Mouse (Mus musculus) small intestine, adult 2 months (tissue): ENCODE data around the gene Col4a2. TPM values are rescaled to one million over a fixed set of nuclear protein-coding genes. Genes with fewer than 3 reads are reported as not detected.

Experiments
- H3K27ac ChIP-seq: fragments of 200-500 bp; 2 replicates; pipeline ENCODE4 v1.5.1; 2012; ENCODE audit warnings: low read depth, low read length, control low read depth, inconsistent platforms; ENCODE audit not compliant: insufficient read depth
- H3K27me3 ChIP-seq: fragments of 200-500 bp; 2 replicates; pipeline ENCODE4 v1.6.1; 2012; ENCODE audit warnings: mild to moderate bottlenecking, moderate library complexity, low read length, inconsistent platforms; ENCODE audit not compliant: control insufficient read depth, insufficient read depth
- H3K36me3 ChIP-seq: fragments of 200-500 bp; 2 replicates; pipeline ENCODE4 v1.6.1; 2012; ENCODE audit warnings: mild to moderate bottlenecking, low read length, control low read depth, inconsistent platforms; ENCODE audit not compliant: control insufficient read depth, insufficient read depth
- H3K4me1 ChIP-seq: fragments of 200-500 bp; 2 replicates; pipeline ENCODE4 v1.6.1; 2012; ENCODE audit warnings: low read length, inconsistent platforms, mixed read lengths; ENCODE audit not compliant: control insufficient read depth, insufficient read depth, insufficient read length
- H3K4me3 ChIP-seq: fragments of 200-500 bp; 2 replicates; pipeline ENCODE4 v1.5.1; 2012; ENCODE audit warnings: low read depth, mild to moderate bottlenecking, control low read depth, inconsistent platforms, low read length, moderate library complexity
- CTCF ChIP-seq: fragments of 200-500 bp; IDR thresholded peaks from 2 replicates; pipeline ENCODE4 v1.5.1; 2012; ENCODE audit warnings: low read depth, mild to moderate bottlenecking, control low read depth, inconsistent platforms, low read length, moderate library complexity, mixed read lengths; ENCODE audit not compliant: insufficient replicate concordance, insufficient read length; ENCODE audit errors: extremely low read depth
- POLR2A ChIP-seq: fragments of 200-500 bp; IDR thresholded peaks from 2 replicates; pipeline ENCODE4 v1.6.1; 2012; ENCODE audit warnings: low read depth, mild to moderate bottlenecking, control low read depth, inconsistent platforms, low read length, moderate library complexity
- WGBS: fragments of 180-500 bp; shearing (Covaris S2); methylation state at CpG from one replicate; pipeline ENCODE4 v1.1.7; 2018; 5-methylcytosine and 5-hydroxymethylcytosine counted together
- polyA plus RNA-seq: library from polyadenylated mRNA; depleted of rRNA; stranded (reverse); fragments of >200 nt; gene quantifications from 2 replicates; pipeline ENCODE4 v1.2.3, GENCODE M21; 2012

Gene Col4a2
- polyA plus RNA-seq, 1 experiment = 35.6 TPM

GRCm38 (mm10) chr8:11314613-11315012 lies 2.0 kb downstream of the Col4a2 start:
- Histone ChIP-seq H3K27me3 (peaks cover 10% of the 10 kb centered on the region; the same call in 1 of the 2 replicates), H3K36me3 (no peaks in the 10 kb centered on the region), H3K4me1 (no peaks in the 10 kb centered on the region; the same call in 1 of the 2 replicates), H3K27ac (0 out of 2 replicates have a peak overlapping the region, but pooled peaks have one; percentile 22), H3K4me3 (peak overlapping the region; percentile 34)
- TF ChIP-seq CTCF (no peak), POLR2A (no peak)
- WGBS = 77% methylated on average over 8 of the region's 8 CpGs

GRCm38 (mm10) chr8:11315179-11315943 lies 2.8 kb downstream of the Col4a2 start:
- H3K27ac ChIP-seq = no peak overlapping the region
- H3K4me1 ChIP-seq = no peaks in the 10 kb centered on the region; the same call in 1 of the 2 replicates
- WGBS = 73% methylated on average over 16 of the region's 16 CpGs
- H3K36me3 ChIP-seq = no peaks in the 10 kb centered on the region
- no peak for TF ChIP-seq POLR2A
- no peak for TF ChIP-seq CTCF
- no peak overlapping the region for H3K4me3 ChIP-seq
- peaks cover 10% of the 10 kb centered on the region; the same call in 1 of the 2 replicates for H3K27me3 ChIP-seq

- H3K27ac ChIP-seq = no peak overlapping the region
- H3K27me3 ChIP-seq = peaks cover 10% of the 10 kb centered on the region; the same call in 1 of the 2 replicates
- WGBS = 72% methylated on average over 6 of the region's 6 CpGs
Observed at GRCm38 (mm10) chr8:11316118-11316517, 3.5 kb downstream of the Col4a2 start.

GRCm38 (mm10) chr8:11319405-11319804 lies 6.8 kb downstream of the Col4a2 start:
- Histone ChIP-seq H3K36me3 (no peaks in the 10 kb centered on the region), H3K4me1 (no peaks in the 10 kb centered on the region; the same call in 1 of the 2 replicates), H3K27me3 (no peaks in the 10 kb centered on the region), H3K4me3 (no peak overlapping the region), H3K27ac (no peak overlapping the region)
- TF ChIP-seq CTCF = no peak
- no peak for TF ChIP-seq POLR2A
- 82% methylated on average over 11 of the region's 11 CpGs for WGBS

More at GRCm38 (mm10) chr8:11316118-11316517, 3.5 kb downstream of the Col4a2 start:
- TF ChIP-seq CTCF (no peak), POLR2A (no peak)
- Histone ChIP-seq H3K4me1 (no peaks in the 10 kb centered on the region; the same call in 1 of the 2 replicates), H3K36me3 (no peaks in the 10 kb centered on the region), H3K4me3 (no peak overlapping the region)

GRCm38 (mm10) chr8:11321841-11322240 lies 9.2 kb downstream of the Col4a2 start:
- no peak overlapping the region for H3K27ac ChIP-seq
- no peaks in the 10 kb centered on the region; the same call in 1 of the 2 replicates for H3K4me1 ChIP-seq
- H3K27me3 ChIP-seq = no peaks in the 10 kb centered on the region
- 81% methylated on average over 7 of the region's 7 CpGs for WGBS
- TF ChIP-seq CTCF = no peak
- TF ChIP-seq POLR2A = no peak
- no peak overlapping the region for H3K4me3 ChIP-seq
- H3K36me3 ChIP-seq = no peaks in the 10 kb centered on the region

- Histone ChIP-seq H3K27ac (peak overlapping the region; percentile 54), H3K4me3 (no peak overlapping the region), H3K36me3 (no peaks in the 10 kb centered on the region), H3K4me1 (no peaks in the 10 kb centered on the region; the same call in 1 of the 2 replicates), H3K27me3 (no peaks in the 10 kb centered on the region)
- TF ChIP-seq POLR2A (no peak), CTCF (no peak)
- 66% methylated on average over 5 of the region's 5 CpGs for WGBS
Observed at GRCm38 (mm10) chr8:11322724-11323585, 10.3 kb downstream of the Col4a2 start.

GRCm38 (mm10) chr8:11323681-11324080 lies 11.1 kb downstream of the Col4a2 start:
- Histone ChIP-seq H3K36me3 (no peaks in the 10 kb centered on the region), H3K27ac (peak overlapping the region; percentile 39; the same call in 1 of the 2 replicates), H3K4me3 (no peak overlapping the region), H3K4me1 (no peaks in the 10 kb centered on the region; the same call in 1 of the 2 replicates), H3K27me3 (no peaks in the 10 kb centered on the region)
- 40% methylated on average over 1 of the region's 1 CpGs for WGBS
- TF ChIP-seq CTCF (no peak), POLR2A (no peak)
